Mouse (Mus musculus): ENCODE results near the gene Lypd6.

DNA sequence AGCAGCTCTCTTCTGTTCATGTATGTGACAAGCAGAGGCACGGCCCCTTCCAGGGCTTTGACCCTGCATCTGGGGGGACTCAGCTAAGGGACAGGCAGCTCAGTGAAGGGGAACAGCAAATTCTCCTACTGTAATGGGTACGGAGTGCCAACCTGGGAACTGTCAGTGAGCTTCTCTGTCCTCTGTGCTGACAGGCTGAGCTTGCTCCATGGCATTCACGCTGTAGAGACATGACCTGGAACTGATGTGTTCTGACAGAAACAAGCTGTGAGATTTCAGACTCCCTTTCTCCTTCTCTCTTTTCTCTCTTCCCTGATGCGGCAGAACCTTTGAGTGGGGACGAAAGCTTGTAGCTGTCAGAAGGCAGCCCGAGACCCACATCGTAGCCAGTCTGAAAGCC, 154.3 kb downstream of the Lypd6 start:
- no peak for TF ChIP-seq CTCF (IDR thresholded peaks at IDR 0.05; ENCODE audit: insufficient read depth, low read length)
- TF ChIP-seq POLR2A (IDR thresholded peaks at IDR 0.05; ENCODE audit: borderline replicate concordance, extremely low read depth, low read depth, low read length): no peak

All from lung, adult 2 months (tissue).